Mouse (Mus musculus) CH12F3 (cell line): ENCODE data around the gene Dcst1.

ENCODE experiments used
- in situ Hi-C: fragments of 300-500 bp; cut with MboI; formaldehyde crosslinking; loops from 2 replicates; pipeline ENCODE4 v1.14.3; 2020; ENCODE audit warnings: low sequenced_read_pairs

The Dcst1 gene

GRCm38 (mm10) chr3:89365486-89366414 lies 697 bp upstream of the Dcst1 start:
- in situ Hi-C loops: no loop called here

DNA sequence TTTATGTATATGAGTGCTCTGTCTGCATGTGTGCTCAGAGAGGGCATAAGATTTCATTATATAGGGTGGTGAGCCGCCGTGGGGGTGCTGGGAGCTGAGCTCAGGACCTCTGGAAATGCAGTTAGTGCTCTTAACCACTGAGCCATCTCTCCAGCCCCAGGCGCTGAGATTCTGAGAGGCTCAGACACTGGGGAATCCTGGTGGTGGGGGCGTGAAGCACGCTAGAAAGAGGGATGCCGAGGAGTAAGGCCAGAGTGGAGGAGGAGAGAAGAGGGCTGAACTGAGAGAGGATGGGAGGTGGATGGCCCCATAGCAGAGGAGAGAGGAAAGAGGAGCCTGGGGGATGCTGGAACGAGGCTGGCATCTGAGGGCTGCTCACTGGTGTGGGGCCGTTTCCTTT lies 422 bp downstream of the Dcst1 start:
- in situ Hi-C loops: no loop called here

GRCm38 (mm10) chr3:89361675-89362074 lies 3.4 kb downstream of the Dcst1 start, which contains the start of gene Dcst2:
Gene Dcst2 (plus strand): TSS chr3:89361975.
- in situ Hi-C loops: no loop called here

DNA sequence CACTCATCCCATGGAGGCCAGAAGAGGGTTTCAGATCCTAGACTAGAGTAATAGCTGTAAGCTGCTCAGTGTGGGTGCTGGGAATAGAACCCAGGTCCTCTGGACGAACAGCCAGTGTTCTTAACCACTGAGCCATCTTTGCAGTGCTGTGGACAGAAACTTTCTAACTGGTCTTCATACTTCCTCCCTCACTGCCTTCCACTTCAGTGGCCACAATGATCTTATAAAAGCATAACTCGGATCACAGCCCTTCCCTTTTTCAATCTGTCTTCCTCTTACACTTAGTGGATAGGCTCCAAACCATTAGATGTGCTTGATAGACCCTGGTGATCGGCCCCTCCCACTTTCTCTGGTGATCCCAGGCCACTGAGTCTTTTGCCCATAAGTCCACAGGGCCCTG lies 4.8 kb downstream of the Dcst1 start:
- in situ Hi-C loops: no loop called here

- in situ Hi-C loops: no loop called here
Measured at GRCm38 (mm10) chr3:89359630-89360029, 5.4 kb downstream of the Dcst1 start.

- in situ Hi-C loops: no loop called here
Measured at GRCm38 (mm10) chr3:89356029-89356428, 9.0 kb downstream of the Dcst1 start.

GRCm38 (mm10) chr3:89355512-89355902 lies 9.5 kb downstream of the Dcst1 start:
- in situ Hi-C loops: no loop called here

DNA sequence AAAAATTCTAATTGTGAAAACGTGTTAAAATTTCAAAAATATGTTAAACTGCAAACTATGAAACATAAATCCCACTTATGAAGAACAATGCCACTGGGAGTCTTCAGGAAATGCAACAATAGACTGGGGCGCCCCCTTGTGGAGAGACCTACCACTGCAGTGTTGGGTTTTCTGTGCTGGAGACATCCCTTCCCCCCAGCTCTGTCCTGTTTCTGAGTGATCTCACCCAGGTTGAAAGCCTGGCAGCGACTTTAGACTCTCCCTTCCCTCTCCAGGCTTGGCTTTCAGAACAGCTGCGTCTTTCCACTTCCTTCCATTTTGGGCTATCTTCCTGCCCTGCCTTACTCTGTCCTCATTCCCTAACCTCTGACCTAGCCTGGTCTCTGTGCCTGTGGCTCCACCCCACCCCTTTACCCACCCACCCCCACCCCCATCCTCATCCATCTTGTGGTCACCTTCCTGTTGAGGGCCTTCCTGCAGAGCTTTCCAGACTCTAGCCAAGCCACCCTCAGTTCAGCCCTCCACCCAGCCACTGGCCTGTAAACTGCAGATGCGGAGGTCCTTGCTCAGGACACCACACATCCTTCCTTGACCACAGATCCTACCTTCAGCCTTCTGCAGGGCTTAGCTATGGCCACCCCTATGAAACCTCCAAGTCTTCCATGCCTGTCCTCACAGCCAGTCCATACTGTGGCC lies 10.1 kb downstream of the Dcst1 start:
- in situ Hi-C loops: no loop called here

DNA sequence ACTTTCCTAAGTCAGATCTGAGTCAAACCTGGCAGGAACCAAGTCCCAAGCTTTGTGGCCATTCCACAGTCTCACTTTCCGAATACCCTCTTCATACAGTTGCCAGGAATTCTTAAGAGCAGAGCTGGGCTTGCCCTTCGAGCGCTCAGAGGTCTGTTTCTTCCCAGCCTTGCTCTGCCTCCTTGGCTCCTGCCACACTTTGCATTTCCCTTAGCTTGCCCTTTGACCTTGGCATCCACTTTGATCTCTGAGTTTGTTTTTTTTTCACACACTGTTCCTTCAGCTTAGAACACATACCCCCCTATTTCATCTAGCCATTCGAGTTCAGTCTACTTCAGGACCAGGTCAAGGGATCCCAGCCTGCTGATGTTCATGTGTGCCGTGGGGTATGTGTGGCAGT lies 13.8 kb downstream of the Dcst1 start:
- in situ Hi-C loops: no loop called here

GRCm38 (mm10) chr3:89349869-89350501 lies 15.1 kb downstream of the Dcst1 start, which contains the start of gene Adam15:
Gene Adam15 (minus strand): TSS chr3:89349996.
- in situ Hi-C loops: loop anchor here (10.0 kb wide), 1 partner anchor 135 kb away; no protein-coding TSS in a partner anchor

DNA sequence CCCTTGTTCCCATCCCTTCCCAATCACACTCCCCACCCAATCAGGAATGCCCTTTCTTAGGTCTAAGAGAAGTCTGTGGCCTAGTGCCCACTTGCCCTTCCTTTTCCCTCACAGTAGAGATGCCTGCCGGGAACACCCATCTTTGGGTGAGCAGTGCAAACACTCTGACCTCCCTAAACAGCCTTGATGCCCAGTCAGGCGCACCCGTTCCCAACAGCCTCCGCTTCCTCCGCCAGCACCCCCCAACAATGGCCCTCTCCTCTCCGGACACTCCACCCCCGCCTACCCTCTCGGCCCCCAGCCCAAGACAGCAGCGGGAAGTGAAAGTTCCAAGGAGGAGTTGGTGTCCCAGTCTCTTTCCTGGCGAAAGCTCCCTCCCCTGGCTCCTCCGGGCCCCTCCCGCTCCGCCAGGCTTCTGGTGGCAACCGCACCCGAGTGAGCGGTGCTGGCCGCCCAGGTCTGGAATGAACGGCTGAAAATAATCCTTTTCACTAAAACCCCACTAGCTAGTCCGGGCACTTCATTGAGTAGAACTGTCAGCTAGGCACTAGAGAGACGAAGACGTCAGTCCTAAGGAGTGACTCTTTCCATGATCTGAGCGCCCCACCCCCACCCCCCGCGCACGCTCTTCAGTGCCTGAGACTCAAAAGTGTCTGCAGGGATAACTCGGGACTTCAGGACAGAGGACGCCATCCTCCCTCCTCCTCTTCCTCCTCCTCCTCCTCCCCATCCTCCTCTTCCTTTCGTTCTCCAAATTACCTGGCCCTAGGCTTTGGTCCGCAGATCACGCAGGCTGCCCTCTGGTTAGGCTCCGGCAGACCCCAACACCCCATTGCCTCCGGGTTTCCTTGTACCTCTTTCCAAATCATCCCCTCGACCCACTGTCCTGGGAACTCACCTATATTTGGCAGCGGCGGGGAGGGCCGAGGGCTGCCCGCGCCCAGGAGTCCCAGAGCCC lies 15.9 kb downstream of the Dcst1 start:
- in situ Hi-C loops: loop anchor here (10.0 kb wide), 1 partner anchor 136 kb away; no protein-coding TSS in a partner anchor

GRCm38 (mm10) chr3:89347916-89348315 lies 17.1 kb downstream of the Dcst1 start:
- in situ Hi-C loops: loop anchor here (10.0 kb wide), 1 partner anchor 137 kb away; no protein-coding TSS in a partner anchor

DNA sequence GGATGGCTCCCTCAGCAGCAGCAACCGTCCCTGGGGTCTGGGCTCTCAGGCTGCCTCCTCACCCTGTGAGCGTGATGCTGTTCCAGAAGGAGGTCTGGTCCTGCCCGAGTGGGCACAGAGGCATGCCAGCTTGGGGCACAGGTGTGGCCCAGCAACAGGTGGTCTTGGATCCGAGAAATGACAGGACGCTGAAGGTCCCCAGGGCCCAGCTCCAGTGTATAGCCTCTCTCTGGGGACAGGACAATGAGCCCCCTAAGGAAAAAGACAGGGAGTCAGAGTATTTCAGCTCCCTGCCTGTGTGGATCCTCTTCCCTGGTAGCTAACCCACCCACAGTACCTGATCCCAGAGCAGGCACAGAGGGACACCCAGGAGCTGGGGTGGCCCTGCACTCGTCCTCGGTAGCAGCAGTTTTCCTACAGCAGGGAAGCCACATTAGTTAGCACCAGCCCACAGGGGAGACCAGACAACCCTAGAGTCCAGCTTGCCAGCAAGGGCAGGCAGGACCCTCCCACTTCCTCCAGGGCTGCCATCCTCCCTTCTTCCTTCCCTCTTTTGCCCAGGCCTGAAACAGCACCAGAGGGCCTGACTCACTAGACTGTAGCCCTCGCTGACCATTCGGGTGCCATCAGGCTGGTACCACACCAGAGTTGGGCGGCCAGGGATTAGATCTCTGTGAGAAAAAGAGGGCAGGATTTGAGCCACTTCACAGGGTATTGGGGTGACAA lies 18.1 kb downstream of the Dcst1 start:
- in situ Hi-C loops: loop anchor here (10.0 kb wide), 1 partner anchor 138 kb away; no protein-coding TSS in a partner anchor

DNA sequence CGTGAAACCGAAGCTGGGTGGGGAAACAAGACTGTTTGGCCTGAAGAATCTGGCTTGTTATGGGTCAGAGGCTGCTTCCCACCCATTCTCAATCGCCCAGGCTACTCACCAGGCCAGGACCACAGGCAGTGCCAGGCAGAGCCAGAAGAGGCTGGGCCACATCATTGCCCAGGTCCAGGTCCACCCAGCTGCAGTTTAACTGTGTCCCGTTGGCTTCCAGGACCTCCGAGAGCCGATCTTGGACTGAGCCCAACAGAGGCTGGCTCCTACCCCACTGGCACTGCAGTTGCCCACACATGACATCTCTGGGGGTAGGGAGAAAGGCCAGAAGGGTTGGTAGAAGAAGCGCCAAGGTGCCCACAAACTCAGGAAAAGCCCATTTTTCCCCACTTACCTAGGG lies 21.8 kb downstream of the Dcst1 start:
- in situ Hi-C loops: loop anchor here (10.0 kb wide), 1 partner anchor 142 kb away; no protein-coding TSS in a partner anchor

DNA sequence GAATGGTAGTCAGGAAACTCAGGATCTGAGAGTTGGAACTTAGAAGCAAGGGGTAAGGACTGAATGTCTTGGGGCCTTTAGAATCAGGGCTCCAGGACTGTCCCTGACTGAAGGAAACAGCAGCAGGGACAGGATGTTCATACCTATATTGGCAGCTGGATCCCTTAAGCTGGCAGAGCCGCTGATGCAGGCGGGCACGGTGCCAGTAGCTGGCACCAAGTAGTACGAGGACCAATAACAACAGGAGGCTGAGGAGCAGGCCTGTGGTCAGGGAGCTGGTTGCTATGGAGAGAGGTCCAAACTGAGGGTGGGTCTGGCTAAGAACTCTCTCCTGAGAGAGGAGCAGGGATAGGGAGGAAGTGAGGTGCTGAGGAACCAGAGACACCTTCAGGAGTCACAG lies 23.3 kb downstream of the Dcst1 start:
- in situ Hi-C loops: loop anchor here (10.0 kb wide), 1 partner anchor 143 kb away; no protein-coding TSS in a partner anchor

DNA sequence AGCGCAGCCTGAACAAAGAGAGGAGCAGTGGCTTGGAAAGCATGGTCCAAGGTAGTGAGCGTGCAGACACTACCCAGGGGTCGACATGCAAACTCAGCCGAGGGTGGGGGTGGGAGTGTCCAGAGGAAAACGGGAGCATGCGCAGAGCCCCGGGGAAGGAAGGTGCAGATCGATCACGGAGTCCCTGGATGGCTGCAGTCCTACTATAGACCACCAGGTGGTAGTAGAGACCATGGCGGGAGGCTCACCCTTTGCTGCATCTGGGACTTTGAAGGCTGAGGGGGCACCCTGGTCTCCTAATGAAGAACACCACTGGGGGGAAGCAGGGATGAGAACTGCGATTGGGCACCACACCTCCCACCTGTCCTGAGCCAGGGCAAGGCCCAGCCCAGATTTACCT lies 24.6 kb downstream of the Dcst1 start:
- in situ Hi-C loops: loop anchor here (10.0 kb wide), 1 partner anchor 144 kb away; no protein-coding TSS in a partner anchor

GRCm38 (mm10) chr3:89339416-89339815 lies 25.6 kb downstream of the Dcst1 start:
- in situ Hi-C loops: no loop called here

DNA sequence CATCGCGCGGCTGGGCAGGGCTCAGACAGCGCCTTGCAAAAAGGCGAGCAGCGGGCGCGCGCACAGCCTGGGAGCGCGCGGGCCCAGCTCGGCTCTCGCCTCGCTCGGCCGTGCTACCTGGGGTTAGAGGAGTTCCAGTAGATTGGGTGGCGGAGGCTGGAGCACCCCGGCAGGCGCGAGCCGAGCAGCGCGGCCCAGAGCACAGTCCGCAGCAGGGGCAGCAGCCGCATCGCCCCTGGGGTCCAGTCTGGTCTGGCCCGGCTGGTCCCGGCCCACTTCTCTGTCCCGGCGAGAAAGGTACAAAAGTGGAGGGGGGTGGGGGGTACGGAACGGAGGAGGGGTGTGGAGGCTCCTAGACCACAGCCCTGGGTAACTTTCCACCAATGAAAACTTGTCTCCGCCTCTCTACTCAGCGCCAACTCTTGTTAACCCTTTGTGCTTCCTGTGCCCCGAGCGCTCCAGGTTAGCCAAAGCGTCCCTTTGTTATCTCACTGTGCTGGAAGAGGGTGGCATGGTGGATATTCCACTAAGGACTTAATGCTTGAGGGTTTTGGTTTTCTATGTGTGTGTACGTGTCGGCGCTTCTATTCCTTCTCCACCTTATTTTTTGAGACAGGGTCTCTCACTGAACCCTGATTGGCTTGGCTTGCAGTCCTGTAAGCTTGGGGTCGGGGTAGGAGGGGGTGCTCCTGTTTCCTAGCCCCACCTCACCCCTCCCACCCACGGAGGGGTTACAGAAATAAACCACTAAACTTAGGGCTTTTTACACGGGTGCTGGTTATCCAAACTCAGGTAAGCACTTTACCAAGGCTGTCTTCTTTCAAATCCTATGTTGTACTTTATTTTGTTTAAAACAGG lies 27.1 kb downstream of the Dcst1 start, which contains the start of gene Efna4:
TSS of gene Efna4 (minus strand) at position 308 of the 858 bp plus-strand sequence.
- in situ Hi-C loops: no loop called here
